Mouse (Mus musculus) heart, postnatal 0 days (tissue): ENCODE measurements at regions not wholly inside any gene's neighbourhood (a gene's known extent, or its start where the extent isn't known, plus 50 kb on each side); places are given as distances from the start of the nearest gene placed in this dataset.

Experiments
- CTCF ChIP-seq: IDR thresholded peaks from 2 replicates; pipeline ENCODE4 v1.5.1; 2016; ENCODE audit warnings: antibody characterized with exemption, control low read depth, low read depth
- EP300 ChIP-seq: IDR thresholded peaks from 2 replicates; pipeline ENCODE4 v1.6.1; 2016; ENCODE audit warnings: antibody characterized with exemption, low read depth

DNA sequence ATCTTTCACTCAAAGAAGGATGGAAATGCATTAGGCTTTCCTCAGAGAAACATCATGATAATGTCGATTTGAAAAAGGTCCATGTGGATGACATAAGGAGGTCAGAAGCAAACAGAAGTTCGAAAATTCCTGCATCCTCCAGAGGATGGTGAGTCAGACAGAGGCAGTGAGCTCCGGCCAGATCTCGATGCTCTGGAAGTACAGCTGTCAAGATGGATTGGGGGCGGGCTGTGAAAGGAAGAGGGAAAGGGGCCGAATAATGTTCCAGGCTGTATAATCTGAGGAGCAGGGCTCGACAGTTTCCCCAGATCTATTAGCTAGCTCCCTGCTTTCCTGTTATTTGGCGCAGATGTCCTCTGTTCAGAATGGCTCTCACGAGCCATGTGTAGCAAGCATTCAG lies 116.6 kb downstream of the Cysltr2 start:
- no peak for TF ChIP-seq CTCF
- no peak for TF ChIP-seq EP300
